Mouse (Mus musculus) kidney, adult 2 months (tissue): ENCODE measurements at regions not wholly inside any gene's neighbourhood (a gene's known extent, or its start where the extent isn't known, plus 50 kb on each side); places are given as distances from the start of the nearest gene placed in this dataset.

Experiments used
- CTCF ChIP-seq: fragments of 200-500 bp; conservative IDR thresholded peaks from 2 replicates; pipeline ENCODE4 v1.5.1; 2011; ENCODE audit warnings: low read depth, mild to moderate bottlenecking, control low read depth, low read length, moderate library complexity, mixed read lengths; ENCODE audit not compliant: insufficient read depth, insufficient read length
- POLR2A ChIP-seq: fragments of 200-500 bp; IDR thresholded peaks from one replicate; pipeline ENCODE4 v1.6.1; 2011; ENCODE audit warnings: low read depth, low read length, control low read depth

DNA sequence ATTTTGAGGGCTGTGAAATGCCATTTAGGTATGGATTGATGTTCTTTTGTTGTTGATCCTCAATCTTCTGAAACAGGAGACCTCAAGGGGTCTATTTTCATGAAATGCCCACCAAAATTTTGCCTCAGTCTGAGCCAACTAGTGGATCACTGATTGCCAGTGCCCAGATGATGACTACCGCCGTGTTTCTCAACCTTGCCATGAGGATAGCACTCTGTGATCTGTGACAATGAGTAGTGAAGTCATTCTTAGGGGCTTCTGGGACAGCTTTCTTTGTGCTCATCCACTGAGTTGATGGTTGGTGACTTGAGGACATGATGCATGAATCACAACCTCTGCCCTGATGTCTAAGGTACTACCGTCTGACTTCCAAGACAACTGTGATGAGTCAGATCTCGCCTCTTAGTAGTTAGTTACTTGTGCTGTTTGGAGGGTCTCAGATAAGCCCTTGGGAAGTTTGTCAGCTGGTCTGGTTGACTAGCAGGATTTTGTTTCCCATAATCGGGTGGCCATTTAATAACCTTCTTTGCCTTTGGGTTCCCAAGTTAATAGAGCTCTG is 101.2 kb downstream of the Gm5426 start:
- no peak for TF ChIP-seq POLR2A
- TF ChIP-seq CTCF = no peak
